Mouse (Mus musculus) layer of hippocampus, adult 9-11 months (tissue): Measurements from ENCODE around the gene Ccdc146.
"Not testable (repeated sequence)": the region's sequence is repeated elsewhere in the genome, so short reads cannot be mapped to it uniquely, and the experiment has no call there.

ENCODE experiments used
- DNase-seq: peaks from one replicate; pipeline ENCODE4 v3.0.0; 2022

Ccdc146 gene

GRCm38 (mm10) chr5:21386432-21386831 is 38.0 kb downstream of the Ccdc146 start:
- no peak for DNase-seq

- no peak for DNase-seq
Measured at GRCm38 (mm10) chr5:21384976-21385375, 39.5 kb downstream of the Ccdc146 start.

- DNase-seq: no peak
Measured at GRCm38 (mm10) chr5:21384252-21384960, 40.1 kb downstream of the Ccdc146 start.

- peak; percentile 30 for DNase-seq
Measured at GRCm38 (mm10) chr5:21383392-21384251, 40.9 kb downstream of the Ccdc146 start.

GRCm38 (mm10) chr5:21382678-21383077 is 41.8 kb downstream of the Ccdc146 start:
- no peak for DNase-seq

GRCm38 (mm10) chr5:21381986-21382385 is 42.5 kb downstream of the Ccdc146 start:
- no peak for DNase-seq

- no peak for DNase-seq
Measured at GRCm38 (mm10) chr5:21378397-21378796, 46.1 kb downstream of the Ccdc146 start.

GRCm38 (mm10) chr5:21376935-21377334 is 47.5 kb downstream of the Ccdc146 start:
- DNase-seq: no peak

- no peak for DNase-seq
Measured at GRCm38 (mm10) chr5:21373180-21373518, 51.3 kb downstream of the Ccdc146 start.

GRCm38 (mm10) chr5:21372493-21373179 is 51.8 kb downstream of the Ccdc146 start, which contains the start of gene Fgl2:
Fgl2 (plus strand) TSS chr5:21372642.
- peak; percentile 32 for DNase-seq

- DNase-seq: no peak
Measured at GRCm38 (mm10) chr5:21371920-21372319, 52.6 kb downstream of the Ccdc146 start.

- no peak for DNase-seq
Measured at GRCm38 (mm10) chr5:21370218-21370947, 54.1 kb downstream of the Ccdc146 start.

- no peak for DNase-seq
Measured at GRCm38 (mm10) chr5:21367514-21367913, 57.0 kb downstream of the Ccdc146 start.

GRCm38 (mm10) chr5:21366338-21367053 is 58.0 kb downstream of the Ccdc146 start:
- no peak for DNase-seq

- DNase-seq: no peak
Measured at GRCm38 (mm10) chr5:21363343-21363742, 61.1 kb downstream of the Ccdc146 start.

- DNase-seq: no peak
Measured at GRCm38 (mm10) chr5:21358648-21359047, 65.8 kb downstream of the Ccdc146 start.

GRCm38 (mm10) chr5:21351678-21352077 is 72.8 kb downstream of the Ccdc146 start:
- no peak for DNase-seq

- no peak for DNase-seq
Measured at GRCm38 (mm10) chr5:21348366-21348765, 76.1 kb downstream of the Ccdc146 start.

- DNase-seq: not testable (repeated sequence)
Measured at GRCm38 (mm10) chr5:21342265-21342664, 82.2 kb downstream of the Ccdc146 start.

- no peak for DNase-seq
Measured at GRCm38 (mm10) chr5:21332119-21332518, 92.4 kb downstream of the Ccdc146 start.

GRCm38 (mm10) chr5:21331656-21332055 is 92.8 kb downstream of the Ccdc146 start:
- no peak for DNase-seq
